Mouse (Mus musculus) C2C12 (cell line): ENCODE data around the gene Fut11. TPM values are rescaled to one million over a fixed set of nuclear protein-coding genes. Genes with fewer than 3 reads are reported as not detected.

ENCODE experiments used
- H3K27me3 ChIP-seq: one replicate; pipeline ENCODE4 v1.6.1; 2011; ENCODE audit not compliant: control insufficient read depth, insufficient read depth, insufficient read length
- H3K36me3 ChIP-seq: one replicate; pipeline ENCODE4 v1.6.1; 2011; ENCODE audit not compliant: control insufficient read depth, insufficient read depth
- H3K4me3 ChIP-seq: one replicate; pipeline ENCODE4 v1.5.1; 2011; ENCODE audit warnings: mild to moderate bottlenecking, control low read depth; ENCODE audit not compliant: poor library complexity, insufficient read depth, severe bottlenecking
- H3K79me2 ChIP-seq: one replicate; pipeline ENCODE4 v1.6.1; 2011; ENCODE audit not compliant: control insufficient read depth, insufficient read depth
- H3K79me3 ChIP-seq: one replicate; pipeline ENCODE4 v1.6.1; 2011; ENCODE audit warnings: low read depth, control low read depth
- H3ac ChIP-seq: one replicate; pipeline ENCODE3; 2011; ENCODE audit warnings: low read depth; ENCODE audit not compliant: control insufficient read depth, insufficient read length
- CEBPB ChIP-seq: IDR thresholded peaks from one replicate; pipeline ENCODE4 v1.6.1; 2011; ENCODE audit warnings: low read depth, mild to moderate bottlenecking, control low read depth, moderate library complexity
- CTCF ChIP-seq: IDR thresholded peaks from one replicate; pipeline ENCODE4 v1.5.1; 2011; ENCODE audit not compliant: control insufficient read depth, insufficient read depth, insufficient read length
- FOSL1 ChIP-seq: IDR thresholded peaks from one replicate; pipeline ENCODE4 v1.8.0; 2011; ENCODE audit warnings: mild to moderate bottlenecking, low read length; ENCODE audit not compliant: poor library complexity, insufficient read depth, severe bottlenecking
- MAX ChIP-seq: IDR thresholded peaks from one replicate; pipeline ENCODE4 v1.6.1; 2011; ENCODE audit warnings: mild to moderate bottlenecking, control low read depth
- MYOD1 ChIP-seq: IDR thresholded peaks from one replicate; pipeline ENCODE4 v1.6.1; 2011; ENCODE audit warnings: low read depth; ENCODE audit not compliant: control insufficient read depth, insufficient read length
- MYOG ChIP-seq: IDR thresholded peaks from one replicate; pipeline ENCODE4 v1.6.1; 2011; ENCODE audit not compliant: control insufficient read depth, insufficient read length; ENCODE audit errors: extremely low read depth
- USF1 ChIP-seq: IDR thresholded peaks from one replicate; pipeline ENCODE4 v1.6.1; 2011; ENCODE audit warnings: low read depth, mild to moderate bottlenecking, control low read depth, moderate library complexity
- long read RNA-seq, 2 experiments: library from polyadenylated mRNA; unstranded; transcript quantifications; one replicate each; pipeline ENCODE4 v2.0.0; 2019 to 2020
- polyA plus RNA-seq: library from polyadenylated mRNA; unstranded; fragments of >200 nt; fragmentation: generic; extraction: Trizol; gene quantifications from one replicate; pipeline ENCODE4 v1.2.1, GENCODE M21; 2012; ENCODE audit warnings: missing spikeins

The Fut11 gene
- polyA plus RNA-seq, result 6.3 TPM
- long read RNA-seq, experiment 1, full-length matches to known transcripts, result 16 of 19 reads
- long read RNA-seq, experiment 1, partial matches to known transcripts, result 1 of 19 reads
- long read RNA-seq, experiment 1, other reads (novel, unspliced or antisense), result 2 of 19 reads
- long read RNA-seq, experiment 2, full-length matches to known transcripts, result 95 of 104 reads
- long read RNA-seq, experiment 2, partial matches to known transcripts, result 5 of 104 reads
- long read RNA-seq, experiment 2, other reads (novel, unspliced or antisense), result 4 of 104 reads

DNA sequence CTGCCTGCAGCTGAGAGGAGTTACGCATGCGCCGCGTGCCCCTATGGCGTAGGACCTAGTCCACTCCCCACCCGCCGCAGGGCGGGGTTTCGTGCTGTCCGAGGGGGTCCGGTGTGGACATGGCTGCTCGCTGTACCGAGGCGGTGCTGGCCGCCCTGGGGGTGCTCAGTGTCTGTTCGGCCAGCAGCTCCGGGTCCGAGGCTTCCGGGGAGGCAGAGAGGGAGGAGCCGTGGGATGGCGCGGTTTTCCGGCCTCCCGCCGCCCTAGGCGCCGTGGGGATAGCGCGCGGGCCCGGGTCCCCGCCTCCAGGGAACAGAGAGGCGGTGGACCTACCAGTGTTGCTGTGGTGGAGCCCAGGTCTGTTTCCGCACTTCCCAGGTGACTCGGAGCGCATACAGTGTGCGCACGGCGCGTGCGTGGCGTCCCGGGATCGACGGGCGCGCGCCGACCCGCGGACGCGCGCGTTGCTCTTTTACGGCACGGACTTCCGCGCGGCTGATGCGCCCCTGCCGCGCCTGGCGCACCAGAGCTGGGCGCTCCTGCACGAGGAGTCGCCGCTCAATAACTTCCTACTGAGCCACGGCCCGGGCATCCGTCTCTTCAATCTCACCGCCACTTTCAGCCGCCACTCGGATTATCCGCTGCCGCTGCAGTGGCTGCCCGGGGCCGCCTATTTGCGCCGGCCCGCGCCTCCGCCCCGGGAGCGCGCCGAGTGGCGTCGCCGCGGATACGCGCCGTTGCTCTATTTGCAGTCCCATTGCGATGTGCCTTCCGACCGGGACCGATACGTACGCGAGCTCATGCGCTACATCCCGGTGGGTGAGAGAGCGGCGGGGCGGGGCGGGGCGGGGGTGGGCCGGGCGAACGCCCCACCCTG lies at the start of gene Fut11:
Fut11 (plus strand) TSS at position 85 of the 877 bp plus-strand sequence.
- Histone ChIP-seq H3K36me3 (peaks cover 60% of the 10 kb centered on the region), H3K79me3 (peaks cover 34% of the 10 kb centered on the region), H3ac (peak within 1 kb of the TSS; percentile 59), H3K79me2 (peaks cover 46% of the 10 kb centered on the region), H3K27me3 (no peaks in the 10 kb centered on the region), H3K4me3 (peak within 1 kb of the TSS; percentile 56)
- no peak for TF ChIP-seq MYOD1
- peak; percentile 16 for TF ChIP-seq MAX
- no peak for TF ChIP-seq FOSL1

DNA sequence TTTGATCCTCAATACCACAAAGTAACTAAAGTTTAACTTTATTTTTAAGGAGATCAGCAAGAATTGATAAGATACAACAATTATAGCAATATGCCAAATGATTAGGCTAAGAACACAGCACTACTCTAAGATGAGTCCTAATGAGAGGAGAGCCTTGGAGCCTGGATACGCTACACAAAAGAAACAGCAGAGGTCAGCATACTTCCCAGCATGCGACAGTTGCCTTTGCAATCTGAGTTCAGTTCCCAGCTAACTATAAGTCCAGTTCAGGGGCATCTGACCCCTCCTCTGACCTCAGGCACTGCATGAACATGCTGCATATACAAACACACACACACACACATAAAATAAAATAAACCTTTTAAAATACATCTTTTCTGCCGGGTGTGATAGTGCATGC lies 49.2 kb upstream of the Fut11 start:
- no peaks in the 10 kb centered on the region for H3K36me3 ChIP-seq
- no peak overlapping the region for H3ac ChIP-seq
- H3K79me2 ChIP-seq, result peaks cover 13% of the 10 kb centered on the region
- no peaks in the 10 kb centered on the region for H3K27me3 ChIP-seq
- H3K79me3 ChIP-seq, result peaks cover 5% of the 10 kb centered on the region
- no peak overlapping the region for H3K4me3 ChIP-seq
- no peak for TF ChIP-seq FOSL1
- peak; percentile 17 for TF ChIP-seq CTCF

DNA sequence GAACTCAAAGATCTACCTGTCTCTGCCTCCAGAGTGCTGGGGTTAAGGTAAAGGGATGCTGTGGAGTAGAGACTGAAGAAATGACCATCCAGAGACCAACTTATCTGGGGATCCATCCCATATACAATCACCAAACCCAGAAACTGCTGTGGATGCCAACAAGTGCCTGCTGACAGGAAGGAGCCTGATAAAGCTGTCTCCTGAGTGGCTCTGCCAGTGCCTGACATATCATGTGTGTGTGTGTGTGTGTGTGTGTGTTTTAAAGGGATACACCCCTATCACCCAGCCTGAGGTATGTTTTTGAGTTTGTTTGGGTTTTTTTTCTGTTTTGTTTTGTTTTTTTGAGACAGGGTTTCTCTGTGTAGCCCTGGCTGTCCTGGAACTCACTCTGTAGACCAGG lies 48.4 kb upstream of the Fut11 start:
- TF ChIP-seq FOSL1, result no peak
- TF ChIP-seq CEBPB, result no peak
- Histone ChIP-seq H3K4me3 (no peak overlapping the region), H3ac (no peak overlapping the region), H3K27me3 (no peaks in the 10 kb centered on the region), H3K36me3 (no peaks in the 10 kb centered on the region), H3K79me2 (peaks cover 8% of the 10 kb centered on the region), H3K79me3 (peaks cover 4% of the 10 kb centered on the region)

DNA sequence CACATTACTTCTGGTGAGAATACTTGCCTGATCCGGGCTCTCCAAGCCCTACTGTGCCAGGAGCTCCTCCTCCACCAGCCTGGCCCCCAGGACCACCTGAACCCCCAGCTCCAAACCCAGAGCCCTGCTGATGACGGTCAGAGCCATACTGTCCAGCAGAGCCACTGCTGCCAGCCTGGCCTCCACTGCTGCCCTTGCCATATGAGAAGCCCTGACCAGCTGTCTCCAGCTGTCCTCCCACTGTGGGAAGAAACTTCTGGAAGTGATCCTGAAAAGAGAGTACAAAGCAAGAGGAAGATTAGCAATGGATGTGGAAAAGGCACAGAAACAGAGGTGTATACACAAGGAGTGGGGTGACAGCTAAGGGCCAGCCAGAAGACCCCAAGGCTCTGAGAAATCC lies 43.8 kb upstream of the Fut11 start:
- TF ChIP-seq CTCF (no peak), MAX (no peak), MYOG (no peak), CEBPB (no peak), USF1 (no peak), FOSL1 (no peak), MYOD1 (no peak)
- no peak overlapping the region for H3ac ChIP-seq
- H3K79me2 ChIP-seq, result no peaks in the 10 kb centered on the region
- H3K36me3 ChIP-seq, result no peaks in the 10 kb centered on the region
- no peak overlapping the region for H3K4me3 ChIP-seq
- H3K27me3 ChIP-seq, result no peaks in the 10 kb centered on the region
- no peaks in the 10 kb centered on the region for H3K79me3 ChIP-seq

DNA sequence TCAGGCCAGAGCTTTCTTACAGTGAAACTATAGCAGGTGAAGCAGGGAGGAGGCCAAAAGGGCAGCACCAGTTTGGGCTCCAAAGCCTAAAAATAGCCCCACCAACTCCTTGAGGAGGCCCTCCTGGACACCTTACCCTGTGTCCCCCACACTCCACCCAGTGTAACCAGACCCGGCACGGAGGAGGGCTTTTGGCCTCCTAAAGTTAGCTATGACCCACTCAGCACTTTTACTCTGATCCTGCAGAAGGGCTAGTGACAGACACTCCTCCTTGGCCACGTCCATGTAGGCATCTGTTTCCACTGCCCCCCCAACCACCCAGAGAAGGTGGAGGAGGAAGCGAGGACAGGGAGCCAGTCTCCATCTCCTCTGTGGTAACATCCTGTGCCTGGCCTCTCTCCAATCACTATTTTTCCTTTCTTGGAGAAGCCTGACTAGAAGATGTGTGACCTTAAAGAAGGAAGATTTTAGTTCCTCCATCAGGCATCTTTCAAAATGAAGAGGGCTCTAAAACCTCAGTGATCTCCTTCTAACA lies 43.0 kb upstream of the Fut11 start:
- H3K79me3 ChIP-seq, result no peaks in the 10 kb centered on the region
- H3K27me3 ChIP-seq, result no peaks in the 10 kb centered on the region
- no peaks in the 10 kb centered on the region for H3K79me2 ChIP-seq
- TF ChIP-seq MYOD1 (no peak), FOSL1 (no peak), MAX (no peak), MYOG (no peak), CEBPB (no peak), CTCF (no peak), USF1 (no peak)
- no peak overlapping the region for H3K4me3 ChIP-seq
- no peak overlapping the region for H3ac ChIP-seq
- no peaks in the 10 kb centered on the region for H3K36me3 ChIP-seq

DNA sequence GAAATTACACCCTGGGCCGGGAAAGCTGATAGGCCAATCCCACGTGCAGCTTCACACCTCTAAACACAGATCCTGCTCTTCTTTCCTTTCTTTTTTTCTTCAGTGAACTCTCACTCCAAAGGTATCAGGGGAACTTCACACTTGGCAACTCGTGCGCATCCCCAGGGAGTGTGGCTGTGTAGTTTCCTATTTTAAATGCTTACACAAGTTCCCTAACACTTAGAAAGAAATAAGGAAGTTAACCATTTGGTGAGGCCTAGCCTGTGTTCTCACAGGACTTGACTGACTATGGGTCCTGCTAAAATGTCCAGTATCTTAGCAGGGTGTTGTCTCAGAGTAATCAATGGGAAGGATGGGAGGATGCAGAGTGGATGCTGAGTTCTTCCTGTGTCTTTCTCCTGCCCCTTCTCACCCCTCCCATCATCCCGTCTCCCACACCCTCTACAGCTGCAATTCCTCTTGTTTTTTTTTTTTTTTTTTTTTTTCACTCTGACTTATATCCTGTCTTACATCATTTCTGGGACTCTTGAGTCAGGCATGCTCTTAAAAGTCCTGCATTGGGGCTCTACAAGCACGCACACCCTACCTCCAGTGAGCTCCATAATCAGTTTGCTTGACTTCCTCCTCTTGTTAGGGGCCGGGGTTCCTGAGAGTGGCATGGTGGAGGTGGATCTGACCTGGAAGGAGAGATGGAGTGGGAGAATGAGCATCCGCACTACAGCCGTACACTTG lies 39.9 kb upstream of the Fut11 start:
- TF ChIP-seq USF1 (no peak), MAX (no peak), MYOG (no peak), CEBPB (no peak), FOSL1 (no peak)
- H3K27me3 ChIP-seq, result no peaks in the 10 kb centered on the region
- no peak overlapping the region for H3ac ChIP-seq
- no peaks in the 10 kb centered on the region for H3K79me3 ChIP-seq
- no peaks in the 10 kb centered on the region for H3K79me2 ChIP-seq
- no peaks in the 10 kb centered on the region for H3K36me3 ChIP-seq
- no peak overlapping the region for H3K4me3 ChIP-seq
